Mouse (Mus musculus) macrophage (primary cell): ENCODE data around the gene Eno3. TPM values are rescaled to one million over a fixed set of nuclear protein-coding genes. Genes with fewer than 3 reads are reported as not detected.

Experiments used
- H3K27ac ChIP-seq: fragments of 350-480 bp; formaldehyde crosslinking; 2 replicates; pipeline ENCODE4 v1.9.0; 2021
- H3K36me3 ChIP-seq: fragments of 350-480 bp; formaldehyde crosslinking; 2 replicates; pipeline ENCODE4 v1.9.0; 2021; ENCODE audit errors: inconsistent target
- H3K4me3 ChIP-seq: fragments of 350-480 bp; formaldehyde crosslinking; 2 replicates; pipeline ENCODE4 v1.9.0; 2021; ENCODE audit errors: inconsistent target
- H3K79me2 ChIP-seq: fragments of 350-480 bp; formaldehyde crosslinking; 2 replicates; pipeline ENCODE4 v1.9.0; 2021; ENCODE audit errors: inconsistent target
- WGBS: methylation state at CpG from one replicate; pipeline ENCODE4 v1.1.7; 2026; ENCODE audit warnings: inconsistent platforms; ENCODE audit not compliant: missing documents; 5-methylcytosine and 5-hydroxymethylcytosine counted together
- polyA plus RNA-seq: library from polyadenylated mRNA; stranded (reverse); fragments of 250-400 nt; gene quantifications from 3 replicates; pipeline ENCODE4 v1.2.4, GENCODE M21; 2018; ENCODE audit warnings: inconsistent platforms
- total RNA-seq, 78 experiments: library from RNA; depleted of rRNA; stranded (reverse); fragments of 250-400 nt; gene quantifications; 1 replicate in 9 of 78; 2 replicates in 24 of 78; 3 replicates in 43 of 78; 4 replicates in 2 of 78; pipeline ENCODE4 v1.2.4; 2018; ENCODE audit warnings: inconsistent platforms in 56 of 78

The Eno3 gene
- total RNA-seq (2018; cell fraction: chromatin; rRNA removed) = 10 to 100 TPM in 19 of 26 experiments, 1 to 10 TPM in 7; 3.6 to 24.3 (median 14.3) TPM
- 1 to 10 TPM; 2.5 to 4.6 (median 3.9) TPM for total RNA-seq (2018; cell fraction: cytosol; rRNA removed)
- total RNA-seq (2018; cell fraction: nucleus; rRNA removed) = 10 to 100 TPM in 6 of 26 experiments, 1 to 10 TPM in 20; 3.0 to 16.2 (median 7.7) TPM
- polyA plus RNA-seq = 3.0 to 5.4 TPM (median 4.8 TPM) in 3 replicates

DNA sequence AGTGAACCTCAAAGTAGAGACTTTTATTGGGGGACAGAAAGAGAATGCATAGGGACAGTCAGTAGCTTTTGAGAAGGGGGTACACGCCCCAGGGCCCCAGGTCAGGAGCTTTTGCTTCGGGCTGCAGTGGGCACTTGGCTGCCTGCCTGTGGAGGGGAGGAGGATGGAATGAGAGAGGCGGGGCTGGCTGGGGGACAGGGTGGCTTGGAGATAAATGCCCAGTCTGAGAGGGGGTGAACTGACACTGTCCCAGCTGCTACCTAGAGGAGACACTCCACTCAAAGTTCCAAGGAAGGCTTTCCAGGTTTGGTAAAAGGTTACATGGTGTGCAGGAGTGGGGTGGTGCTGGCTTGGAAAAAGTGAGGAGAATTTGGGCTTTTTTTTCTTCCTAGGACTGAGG lies at the start of gene Eno3:
Eno3 (plus strand) TSS at position 239 of the 400 bp plus-strand sequence.
- Histone ChIP-seq H3K4me3 (peak within 1 kb of the TSS; percentile 47), H3K36me3 (peaks cover 9% of the 10 kb centered on the region; the same call in 1 of the 2 replicates), H3K79me2 (peaks cover 22% of the 10 kb centered on the region), H3K27ac (peak within 1 kb of the TSS; percentile 96)
- 75% methylated on average over 3 of the region's 3 CpGs for WGBS

DNA sequence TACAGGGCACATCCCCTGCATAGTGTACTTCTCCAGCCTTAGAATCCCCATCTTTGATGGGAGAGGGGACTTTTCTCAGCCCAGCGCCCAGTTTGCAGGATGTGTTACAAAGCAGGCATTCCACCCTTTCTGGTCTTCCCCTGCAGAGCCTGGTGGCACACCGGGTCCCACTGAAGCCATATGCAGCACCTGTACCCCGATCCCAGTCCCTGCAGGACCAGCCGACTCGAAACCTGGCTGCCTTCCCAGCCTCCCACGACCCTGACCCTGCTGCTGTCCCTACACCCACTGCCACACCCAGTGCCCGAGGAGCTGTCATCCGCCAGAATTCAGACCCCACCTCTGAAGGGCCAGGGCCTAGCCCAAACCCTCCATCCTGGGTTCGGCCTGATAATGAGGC lies 49.4 kb upstream of the Eno3 start:
- no peaks in the 10 kb centered on the region for H3K79me2 ChIP-seq

DNA sequence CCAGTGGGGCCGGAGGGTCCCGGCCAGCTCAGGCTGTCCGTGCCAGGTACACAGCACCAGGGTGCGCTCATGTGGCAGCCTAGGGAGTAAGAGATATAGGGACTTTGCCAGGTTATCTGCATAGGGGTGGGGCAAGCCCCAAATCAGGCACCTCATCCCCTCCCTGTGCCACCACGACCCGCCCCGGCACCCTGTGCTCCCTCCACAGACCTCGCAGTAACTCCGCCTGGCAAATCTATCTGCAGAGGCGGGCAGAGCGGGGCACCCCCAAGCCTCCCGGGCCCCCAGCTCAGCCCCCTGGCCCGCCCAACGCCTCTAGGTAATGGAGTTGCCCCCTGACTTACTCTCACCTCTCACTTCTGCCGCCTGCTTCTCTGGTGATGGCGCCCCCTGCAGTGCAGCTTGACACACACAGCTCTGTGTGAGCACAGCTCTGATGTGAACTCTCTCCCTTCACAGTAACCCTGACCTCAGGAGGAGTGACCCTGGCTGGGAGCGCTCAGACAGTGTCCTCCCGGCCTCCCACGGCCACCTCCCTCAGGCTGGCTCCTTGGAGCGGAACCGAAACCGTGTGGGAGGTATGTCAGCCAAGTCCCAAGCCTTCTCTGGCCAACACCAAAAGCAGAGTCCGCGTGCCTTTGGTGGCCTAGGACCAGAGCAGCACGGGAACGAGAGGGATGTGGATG lies 48.5 kb upstream of the Eno3 start:
- H3K79me2 ChIP-seq = no peaks in the 10 kb centered on the region
- WGBS = 96% methylated on average over 25 of the region's 26 CpGs
- no peak overlapping the region for H3K27ac ChIP-seq
- H3K4me3 ChIP-seq = no peak overlapping the region
- peaks cover 79% of the 10 kb centered on the region; the same call in 1 of the 2 replicates for H3K36me3 ChIP-seq

More for the DNA sequence above, 49.4 kb upstream of the Eno3 start:
- no peak overlapping the region for H3K4me3 ChIP-seq
- H3K27ac ChIP-seq = no peak overlapping the region
- 92% methylated on average over 9 of the region's 9 CpGs for WGBS
- H3K36me3 ChIP-seq = peaks cover 77% of the 10 kb centered on the region

DNA sequence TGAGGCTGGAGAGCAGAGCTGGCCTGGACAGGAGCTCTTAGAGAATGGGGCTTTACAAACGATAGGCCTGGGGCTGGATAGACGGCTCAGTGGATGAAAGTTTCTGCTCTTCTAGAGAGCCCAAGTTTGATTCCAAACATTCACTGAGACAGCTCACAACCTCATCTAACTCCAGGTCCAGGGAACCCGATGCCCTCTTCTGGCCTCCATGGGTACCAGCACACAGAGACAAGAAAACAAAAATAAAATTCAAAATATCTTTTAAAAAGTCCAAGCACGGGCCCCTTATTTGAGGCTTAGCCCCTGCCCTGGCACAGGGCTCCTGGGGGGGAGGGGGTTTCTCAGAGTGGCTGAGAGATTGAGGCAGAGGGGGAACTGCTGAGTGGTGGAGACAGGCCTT lies 46.2 kb upstream of the Eno3 start:
- WGBS = 94% methylated on average over 4 of the region's 4 CpGs
- no peak overlapping the region for H3K27ac ChIP-seq
- no peak overlapping the region for H3K4me3 ChIP-seq
- no peaks in the 10 kb centered on the region for H3K79me2 ChIP-seq
- H3K36me3 ChIP-seq = peaks cover 61% of the 10 kb centered on the region; the same call in 1 of the 2 replicates

DNA sequence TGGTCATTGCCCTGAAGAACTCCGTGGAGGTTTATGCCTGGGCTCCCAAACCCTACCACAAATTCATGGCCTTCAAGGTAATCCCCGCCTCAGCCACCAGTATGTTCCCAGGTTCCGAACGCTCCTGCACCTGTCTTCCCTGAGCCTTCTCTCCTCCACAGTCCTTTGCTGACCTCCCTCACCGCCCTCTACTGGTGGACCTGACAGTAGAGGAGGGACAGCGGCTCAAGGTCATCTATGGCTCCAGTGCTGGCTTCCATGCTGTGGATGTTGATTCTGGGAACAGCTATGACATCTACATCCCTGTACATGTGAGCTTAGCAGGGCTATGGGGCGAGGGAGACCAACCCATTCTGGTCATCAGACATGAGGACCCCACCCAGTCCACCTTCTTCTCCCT lies 44.5 kb upstream of the Eno3 start:
- 94% methylated on average over 7 of the region's 7 CpGs for WGBS
- Histone ChIP-seq H3K79me2 (no peaks in the 10 kb centered on the region), H3K36me3 (peaks cover 45% of the 10 kb centered on the region; the same call in 1 of the 2 replicates), H3K4me3 (no peak overlapping the region), H3K27ac (no peak overlapping the region)

DNA sequence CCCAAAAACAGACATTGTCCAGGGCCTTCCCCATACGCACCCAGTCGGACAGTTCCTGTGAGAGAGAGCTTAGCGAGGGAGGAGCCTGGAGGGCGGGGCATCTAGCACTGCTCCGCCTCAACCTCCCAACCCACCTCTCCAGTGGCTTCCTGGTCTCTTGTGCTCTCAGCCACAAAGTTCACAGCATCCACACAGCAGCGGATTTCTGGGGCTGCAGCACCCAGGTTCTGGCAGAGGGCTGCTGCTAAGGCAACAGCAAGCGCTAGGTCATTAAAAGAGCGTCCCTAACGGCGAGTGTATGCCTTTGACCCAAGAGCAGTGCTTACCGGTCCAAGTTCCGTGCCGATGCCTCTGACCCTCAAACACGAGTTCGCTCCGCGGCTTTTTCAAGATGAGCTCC lies 41.9 kb upstream of the Eno3 start:
- no peaks in the 10 kb centered on the region for H3K79me2 ChIP-seq
- peaks cover 23% of the 10 kb centered on the region; the same call in 1 of the 2 replicates for H3K36me3 ChIP-seq
- H3K27ac ChIP-seq = peak overlapping the region; percentile 32
- peak overlapping the region; percentile 38 for H3K4me3 ChIP-seq
- 3% methylated on average over 16 of the region's 17 CpGs for WGBS

DNA sequence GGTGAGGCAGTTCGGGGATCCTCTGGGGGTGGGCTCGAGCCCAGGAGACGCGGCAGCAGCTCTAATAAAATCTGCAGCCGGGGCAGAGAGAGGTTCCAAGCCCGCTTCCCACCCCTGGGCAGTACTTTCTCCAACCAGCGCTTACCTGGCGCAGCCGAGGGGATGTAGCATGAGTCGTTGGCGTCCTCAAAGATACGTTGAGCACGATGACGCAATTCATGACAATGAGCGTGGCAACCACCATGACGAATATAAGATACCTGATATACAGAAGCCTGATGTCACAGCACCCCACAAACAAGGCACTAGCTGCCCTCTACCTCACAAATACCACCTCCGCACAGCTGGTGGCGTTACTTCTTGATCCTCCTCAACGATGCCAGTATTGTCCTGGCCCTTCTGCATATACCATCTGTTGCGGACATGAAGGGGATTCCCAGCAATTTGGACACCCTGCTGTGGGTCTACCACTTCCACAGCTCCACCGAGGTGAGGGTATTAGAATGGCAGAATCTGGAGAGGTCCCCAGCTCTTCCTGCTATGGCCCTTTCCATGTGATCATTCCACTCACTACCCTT lies 41.4 kb upstream of the Eno3 start, which contains the start of gene 4930544D05Rik:
4930544D05Rik (plus strand) TSS at position 333 of the 578 bp plus-strand sequence.
- H3K79me2 ChIP-seq = no peaks in the 10 kb centered on the region
- 20% methylated on average over 21 of the region's 21 CpGs for WGBS
- H3K36me3 ChIP-seq = peaks cover 19% of the 10 kb centered on the region; the same call in 1 of the 2 replicates
- H3K27ac ChIP-seq = peak within 1 kb of the TSS; percentile 32
- peak within 1 kb of the TSS; percentile 38 for H3K4me3 ChIP-seq

DNA sequence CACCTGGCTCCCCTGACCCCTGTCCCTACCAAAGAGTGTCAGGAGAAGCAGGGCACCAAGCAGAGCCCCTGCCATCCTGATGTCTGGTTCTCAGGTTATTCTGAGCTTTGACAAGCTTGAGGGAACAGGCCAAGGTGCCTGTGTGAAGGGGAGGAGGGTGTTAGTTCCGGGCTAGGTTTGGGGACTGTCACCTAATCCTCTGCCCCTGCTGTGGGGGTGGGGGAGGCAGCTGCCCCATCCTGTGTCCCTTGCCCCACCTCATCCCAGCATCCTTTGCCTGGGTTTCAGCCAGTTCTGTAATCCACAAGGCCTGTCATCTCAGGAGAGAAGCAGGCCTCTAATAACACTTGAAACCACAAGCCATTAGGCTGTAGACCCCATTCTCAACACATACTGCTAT lies 37.9 kb upstream of the Eno3 start, which contains the start of gene Chrne:
Chrne (minus strand) TSS at position 116 of the 400 bp plus-strand sequence.
- 67% methylated on average over 1 of the region's 1 CpGs for WGBS
- Histone ChIP-seq H3K27ac (no peak within 1 kb of the TSS), H3K79me2 (no peaks in the 10 kb centered on the region), H3K4me3 (no peak within 1 kb of the TSS), H3K36me3 (no peaks in the 10 kb centered on the region)

DNA sequence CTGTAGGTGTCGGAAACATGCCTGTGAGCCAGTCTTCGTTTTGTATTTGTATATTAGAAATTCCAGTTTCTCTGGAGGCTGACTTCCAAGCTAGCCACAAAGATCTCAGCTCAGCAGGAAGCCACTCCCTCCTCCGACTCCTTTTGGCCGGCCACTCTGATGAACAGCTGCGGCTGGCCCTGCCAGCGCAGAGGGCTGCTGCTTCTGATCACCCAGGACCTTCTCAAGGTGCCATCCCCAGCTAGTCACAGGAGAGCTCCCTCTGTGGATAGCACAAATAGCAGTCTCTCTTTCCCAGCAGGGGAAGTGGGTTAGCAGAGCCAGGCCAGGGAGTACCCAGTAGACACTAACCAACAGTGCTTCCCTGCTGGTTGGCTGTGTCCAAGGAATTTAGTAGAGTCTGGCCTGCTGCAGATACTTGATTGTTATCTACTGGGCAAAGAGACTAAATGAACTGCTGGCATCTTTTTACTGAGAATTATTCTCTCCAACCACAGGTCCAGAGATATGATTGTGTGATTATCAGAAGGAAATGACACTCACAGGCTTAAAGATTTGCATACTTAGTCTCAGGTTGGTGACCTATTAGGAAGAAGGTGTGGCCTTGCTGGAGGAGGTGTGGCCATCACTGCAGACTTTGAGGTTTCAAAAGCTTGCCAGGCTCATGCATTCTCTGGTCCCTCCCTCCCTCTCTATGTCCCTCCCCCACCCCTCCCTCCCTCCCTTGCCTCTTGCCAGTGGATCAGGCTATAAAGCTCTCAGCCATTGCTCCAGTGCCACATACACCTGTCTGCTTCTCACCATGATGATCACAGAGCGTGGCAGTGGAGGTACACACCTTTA lies 34.8 kb upstream of the Eno3 start:
- H3K36me3 ChIP-seq = no peaks in the 10 kb centered on the region
- no peak overlapping the region for H3K4me3 ChIP-seq
- no peak overlapping the region for H3K27ac ChIP-seq
- WGBS = 93% methylated on average over 7 of the region's 7 CpGs
- no peaks in the 10 kb centered on the region for H3K79me2 ChIP-seq

DNA sequence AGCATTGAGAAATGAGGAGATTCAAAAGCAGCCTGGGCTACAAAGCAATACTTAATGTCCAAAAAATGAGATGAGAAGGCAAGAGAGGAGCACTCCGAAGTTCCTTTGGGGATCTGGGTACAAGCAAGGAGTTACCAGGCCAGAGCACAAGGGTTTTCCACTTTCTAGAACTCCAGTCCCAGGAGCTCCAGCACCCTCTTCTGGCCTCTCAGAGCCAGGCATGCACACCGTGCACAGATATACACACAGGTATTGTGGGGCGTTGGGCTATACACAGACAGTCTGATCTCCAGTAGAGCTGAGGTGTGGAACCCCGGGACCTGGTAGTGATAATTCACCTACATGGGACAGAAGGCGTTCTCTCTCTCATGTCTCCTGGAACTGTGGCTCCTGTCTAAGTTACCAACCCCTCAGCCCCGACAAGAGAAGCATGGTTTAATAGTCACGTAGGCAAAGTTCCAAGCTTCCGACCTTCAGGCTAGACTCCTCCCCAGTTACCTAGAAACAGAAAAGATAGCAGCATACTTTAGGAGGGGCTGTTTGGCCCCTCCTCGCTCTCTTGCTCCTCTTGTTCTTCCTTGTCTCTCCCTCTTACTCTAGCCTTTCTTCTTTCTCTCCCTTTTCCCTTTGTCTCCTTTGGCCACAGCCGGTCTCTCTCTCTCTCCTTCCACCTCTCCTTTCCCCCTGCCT lies 33.8 kb upstream of the Eno3 start:
- H3K36me3 ChIP-seq = no peaks in the 10 kb centered on the region
- H3K27ac ChIP-seq = no peak overlapping the region
- WGBS = 91% methylated on average over 9 of the region's 10 CpGs

DNA sequence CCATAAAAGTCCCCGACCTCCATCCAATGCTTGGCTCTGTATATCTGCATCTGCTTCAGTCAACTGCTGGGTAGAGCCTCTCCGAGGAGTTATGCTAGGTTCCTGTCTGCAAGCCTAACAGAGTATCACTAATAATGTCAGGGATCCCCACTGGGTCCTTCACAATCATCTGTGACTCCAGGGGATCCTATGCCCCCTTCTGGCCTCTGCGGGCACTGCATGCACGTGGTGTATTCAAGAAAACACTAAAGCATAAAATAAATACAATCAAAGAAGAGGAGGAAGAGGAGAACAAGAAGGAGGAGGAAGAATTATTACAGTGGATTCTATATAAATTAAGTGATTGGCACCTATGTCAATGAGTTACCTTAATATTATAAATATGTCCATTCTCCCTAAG lies 31.5 kb upstream of the Eno3 start:
- H3K79me2 ChIP-seq = no peaks in the 10 kb centered on the region
- H3K36me3 ChIP-seq = no peaks in the 10 kb centered on the region
- no peak overlapping the region for H3K4me3 ChIP-seq
- 55% methylated on average over 3 of the region's 4 CpGs for WGBS
- no peak overlapping the region for H3K27ac ChIP-seq

More for the DNA sequence above, 33.8 kb upstream of the Eno3 start:
- Histone ChIP-seq H3K79me2 (no peaks in the 10 kb centered on the region), H3K4me3 (no peak overlapping the region)

DNA sequence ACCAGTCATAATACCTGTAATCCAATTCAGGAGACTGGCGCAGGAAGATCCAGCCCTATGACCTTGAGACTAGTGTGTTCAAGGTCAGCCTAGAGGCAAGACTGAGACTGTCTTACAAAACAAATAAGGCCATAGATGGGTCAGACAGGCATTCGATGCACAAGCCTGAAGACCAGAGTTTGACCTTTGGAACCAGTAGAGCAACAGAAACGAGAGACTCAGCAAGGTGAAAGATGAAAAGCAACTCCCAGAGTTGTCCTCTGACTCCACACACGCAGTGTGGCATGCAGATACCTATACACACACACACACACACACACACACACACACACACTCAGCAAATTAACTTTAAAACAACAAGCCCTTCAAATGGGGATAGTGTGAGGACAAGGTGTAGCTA lies 30.1 kb upstream of the Eno3 start:
- 96% methylated on average over 3 of the region's 4 CpGs for WGBS
- no peak overlapping the region for H3K4me3 ChIP-seq
- H3K36me3 ChIP-seq = no peaks in the 10 kb centered on the region
- H3K27ac ChIP-seq = no peak overlapping the region
- no peaks in the 10 kb centered on the region for H3K79me2 ChIP-seq

DNA sequence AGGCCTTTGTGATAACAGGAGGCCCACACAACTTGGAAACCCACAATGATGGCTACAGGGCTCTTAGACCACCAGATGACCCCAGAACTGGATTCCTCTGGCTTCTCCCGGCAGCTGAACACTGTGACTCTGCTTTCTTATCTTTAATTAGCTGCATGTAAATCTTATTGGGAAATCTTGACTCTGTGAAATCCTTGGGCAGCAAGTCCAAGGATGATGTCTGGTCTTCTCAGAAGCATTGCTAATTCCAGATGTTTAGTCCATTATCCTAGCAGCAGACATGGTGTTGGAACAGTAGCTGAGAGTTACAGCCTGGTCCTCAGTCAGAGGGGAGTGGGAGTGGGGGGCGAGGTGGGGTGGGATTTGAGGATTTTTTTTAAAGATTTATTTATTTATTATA lies 28.6 kb upstream of the Eno3 start:
- H3K36me3 ChIP-seq = no peaks in the 10 kb centered on the region
- no peaks in the 10 kb centered on the region for H3K79me2 ChIP-seq
- no peak overlapping the region for H3K4me3 ChIP-seq
- 67% methylated on average over 2 of the region's 2 CpGs for WGBS
- H3K27ac ChIP-seq = no peak overlapping the region

DNA sequence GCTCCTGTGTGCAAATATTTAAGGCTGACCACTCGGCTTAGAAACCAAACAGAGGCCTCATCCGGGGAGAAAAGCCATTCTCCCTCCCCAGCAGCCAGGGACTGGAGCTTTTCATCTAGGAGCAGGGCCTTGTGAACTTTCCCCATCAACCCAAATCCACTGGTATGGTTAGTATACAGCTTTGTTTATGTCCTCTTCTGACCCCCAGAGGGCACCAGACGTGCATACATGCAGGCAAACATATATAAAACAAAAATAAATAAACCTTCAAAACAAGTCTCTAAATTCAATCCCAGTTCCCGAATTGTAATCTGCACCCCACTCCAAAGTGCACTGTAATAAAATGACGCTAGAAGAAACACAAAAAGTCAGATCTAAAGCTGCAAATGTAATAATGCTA lies 27.4 kb upstream of the Eno3 start:
- Histone ChIP-seq H3K79me2 (no peaks in the 10 kb centered on the region), H3K27ac (no peak overlapping the region), H3K4me3 (no peak overlapping the region), H3K36me3 (no peaks in the 10 kb centered on the region)
- WGBS = 62% methylated on average over 5 of the region's 5 CpGs
